Mouse (Mus musculus) heart, postnatal 10 days (tissue): ENCODE measurements around the gene Aurkb. TPM values are rescaled to one million over a fixed set of nuclear protein-coding genes. Genes with fewer than 3 reads are reported as not detected.

Source experiments
- DNase-seq, 2 experiments: peaks; one replicate each; pipeline ENCODE4 v3.0.0; 2021
- intact Hi-C: fragments of 180-260 bp; cut with DNase I; formaldehyde crosslinking; loops from one replicate; pipeline ENCODE4 v1.15.1; 2025
- total RNA-seq, 2 experiments: library from RNA; stranded (reverse); gene quantifications; 2 replicates each; pipeline ENCODE4 v1.2.3; 2021

Aurkb gene
- total RNA-seq, 2 experiments from 2014 or later: 11.6 to 15.4 TPM

DNA sequence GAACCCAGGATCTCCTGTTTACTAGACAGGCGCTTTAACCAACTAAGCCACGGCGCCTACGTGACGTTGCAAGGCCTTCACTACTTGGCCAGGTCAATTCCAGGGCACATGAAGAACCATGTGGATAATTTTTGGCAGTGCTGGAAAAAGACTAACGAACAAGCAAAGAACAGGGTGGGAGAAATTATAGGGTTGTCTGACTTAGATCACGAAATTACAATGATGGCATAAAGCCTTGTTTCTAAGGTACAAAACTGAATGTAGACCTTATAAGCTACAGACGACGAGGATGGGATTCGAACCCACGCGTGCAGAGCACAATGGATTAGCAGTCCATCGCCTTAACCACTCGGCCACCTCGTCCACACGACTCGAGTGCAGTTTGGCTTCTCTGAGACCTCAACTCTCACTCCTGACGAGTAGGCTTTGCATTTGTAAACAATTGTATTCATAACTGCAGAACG is 17.3 kb downstream of the Aurkb start:
- DNase-seq: peak; percentile 98
- intact Hi-C loops: loop anchor here (1.0 kb wide), 2 partner anchors 21 to 62 kb away; no protein-coding TSS in a partner anchor

DNA sequence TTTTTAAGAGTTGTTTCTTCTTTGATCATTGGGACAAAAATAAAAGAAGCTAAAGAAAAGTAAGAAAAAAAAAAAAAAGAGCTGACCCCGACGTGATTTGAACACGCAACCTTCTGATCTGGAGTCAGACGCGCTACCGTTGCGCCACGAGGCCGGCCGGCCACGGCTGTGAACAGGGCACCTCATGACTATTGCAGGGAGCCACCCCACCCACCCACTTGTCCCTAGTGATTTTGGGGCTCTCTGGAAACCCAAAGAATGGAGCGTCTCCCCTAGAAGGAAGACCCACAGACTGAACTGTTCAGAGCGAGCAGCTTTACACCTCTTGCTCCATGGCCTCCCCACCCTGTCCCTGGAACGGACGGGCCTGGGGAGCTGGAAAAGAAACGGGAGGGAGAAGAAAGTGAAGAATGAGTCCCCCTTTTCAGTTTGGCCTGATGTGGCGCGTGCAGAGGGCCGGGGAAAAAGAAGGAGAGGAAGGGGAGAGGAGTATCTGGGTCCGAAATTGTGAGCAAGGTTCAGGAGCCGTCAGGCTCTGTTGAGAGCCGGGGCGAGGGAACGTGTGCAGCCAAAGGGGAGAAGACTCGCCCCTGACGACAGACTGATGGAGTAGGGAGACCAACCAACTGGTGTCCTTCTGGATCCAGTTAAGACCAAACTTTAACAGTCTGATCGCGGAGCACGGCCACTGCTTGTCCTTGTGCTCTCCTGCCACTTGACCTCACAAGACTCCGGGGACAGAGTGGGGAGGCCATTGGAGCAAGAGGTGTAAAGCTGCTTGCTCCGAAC is 18.2 kb downstream of the Aurkb start:
- DNase-seq: peak; percentile 86 to 93

DNA sequence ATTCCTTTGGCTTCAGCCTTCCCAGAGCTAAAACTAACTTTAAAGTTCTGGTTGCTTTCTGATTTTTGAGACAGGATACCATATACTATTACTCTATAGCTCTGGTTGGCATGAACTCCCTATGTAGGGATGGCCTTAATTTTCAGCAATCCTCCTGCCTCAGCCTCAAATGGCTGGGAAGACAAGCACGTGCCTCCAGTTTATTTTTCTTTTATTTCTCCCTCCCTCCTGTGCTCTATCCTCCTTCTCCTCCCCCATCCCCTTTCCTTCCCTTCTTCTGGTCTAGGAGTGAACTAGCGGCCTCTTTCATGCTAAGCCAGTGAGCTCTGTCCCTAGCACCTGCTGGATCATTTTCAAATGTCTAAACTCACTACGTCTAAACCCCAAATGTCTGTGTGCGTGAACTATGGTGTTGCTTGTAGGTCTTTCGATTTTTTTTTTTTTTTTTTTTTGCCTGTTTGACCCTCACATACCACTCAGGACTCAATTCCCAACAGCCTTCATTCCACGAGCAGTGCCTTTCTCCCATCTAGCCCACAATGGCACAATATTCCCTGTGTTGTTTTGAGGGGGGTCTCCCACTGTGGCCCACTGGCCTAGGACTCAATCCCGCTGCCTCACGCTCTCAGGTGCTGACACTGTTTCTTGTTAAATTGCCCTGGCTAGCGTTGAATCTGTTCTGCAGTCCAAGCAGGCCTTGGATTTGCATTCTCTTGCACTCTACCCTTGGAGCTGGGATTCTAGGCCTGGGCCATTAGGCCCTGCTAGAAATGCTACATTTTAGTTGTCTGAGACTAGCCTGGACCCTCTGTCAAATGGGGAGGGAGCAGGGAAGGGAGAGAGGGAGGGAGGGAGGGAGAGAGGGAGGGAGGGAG is 19.0 kb downstream of the Aurkb start:
- intact Hi-C loops: no loop called here
- no peak for DNase-seq

More for the DNA sequence above, 18.2 kb downstream of the Aurkb start:
- intact Hi-C loops: loop anchor here (1.0 kb wide), 2 partner anchors 22 to 61 kb away; no protein-coding TSS in a partner anchor

DNA sequence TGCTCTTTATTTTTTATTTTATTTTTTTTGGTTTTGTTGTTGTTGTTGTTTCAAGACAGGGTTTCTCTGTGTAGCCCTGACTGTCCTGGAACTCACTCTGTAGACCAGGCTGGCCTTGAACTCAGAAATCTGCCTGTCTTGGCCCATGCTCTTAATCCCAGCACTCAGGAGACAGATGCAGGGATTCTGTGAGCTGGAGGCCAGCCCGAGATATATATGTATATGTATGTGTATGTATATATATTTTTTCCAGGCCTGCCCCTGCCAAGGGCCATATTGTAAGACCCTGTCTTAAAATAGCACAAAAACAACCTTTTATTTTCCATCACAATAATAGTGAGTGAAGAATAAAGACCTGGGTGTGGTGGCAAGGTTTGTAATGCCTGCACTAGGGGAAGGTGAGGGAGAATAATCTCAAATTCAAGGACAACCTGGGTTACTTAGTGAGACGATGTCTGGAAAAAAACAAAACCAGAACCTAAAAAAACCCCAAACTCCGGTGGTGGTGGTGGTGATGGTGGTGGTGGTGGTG is 20.0 kb downstream of the Aurkb start:
- intact Hi-C loops: no loop called here
- DNase-seq: no peak

DNA sequence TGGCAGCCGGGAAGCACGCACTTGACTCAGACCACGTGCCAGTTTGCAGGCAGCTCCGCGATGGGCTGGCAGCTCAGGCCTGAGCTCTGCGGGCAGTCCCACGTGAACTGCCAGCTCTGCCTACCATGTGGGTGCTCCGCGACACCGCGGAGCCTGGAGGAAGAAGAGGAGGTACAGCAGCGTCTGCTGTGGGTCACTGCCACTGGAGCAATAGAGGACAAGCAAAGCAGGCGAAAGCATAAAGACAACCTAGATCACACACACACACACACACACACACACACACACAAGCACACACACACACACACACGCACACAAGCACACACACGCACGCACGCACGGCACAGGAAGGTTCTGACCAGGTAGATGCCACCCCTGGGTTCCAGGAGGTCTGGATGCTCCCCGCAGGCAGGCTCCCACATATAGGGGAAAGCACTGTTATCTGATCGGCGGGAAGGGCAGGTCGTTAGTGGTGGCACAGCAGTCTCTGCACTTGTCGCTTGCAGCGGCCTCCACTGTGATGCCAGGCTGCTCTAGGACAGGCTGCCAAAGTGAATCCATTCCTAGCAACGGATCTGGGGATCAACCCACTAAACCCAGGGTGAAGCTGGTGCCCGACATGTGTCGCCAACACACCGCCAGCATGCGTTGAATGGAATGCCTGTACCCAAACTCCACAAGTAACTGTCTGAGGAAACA is 20.9 kb downstream of the Aurkb start:
- intact Hi-C loops: loop anchor here (2.0 kb wide), 1 partner anchor 84 kb away; no protein-coding TSS in a partner anchor
- peak; percentile 40 to 52 for DNase-seq

DNA sequence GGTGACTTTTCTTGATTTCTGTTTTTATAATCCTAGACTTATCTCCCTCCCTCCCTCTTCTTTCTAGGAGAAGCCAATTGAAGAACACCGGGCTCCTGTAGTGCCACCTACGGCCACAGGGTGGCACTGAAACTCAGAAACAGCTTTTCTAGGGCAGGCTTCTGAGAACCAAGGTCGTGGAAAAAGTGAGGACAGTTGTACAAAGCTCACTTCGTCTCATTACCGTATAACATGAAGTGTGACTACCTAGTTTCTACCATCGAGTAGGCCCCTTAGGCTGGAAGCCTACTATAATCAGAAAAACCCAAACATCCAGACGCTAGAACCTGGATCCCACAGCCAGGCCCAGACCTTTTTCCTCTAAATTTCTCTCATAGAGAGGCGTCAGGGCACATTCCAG is 21.5 kb downstream of the Aurkb start:
- intact Hi-C loops: loop anchor here (1.0 to 2.0 kb wide), 2 partner anchors 55 to 84 kb away; partner anchors contain the start of gene 9130213A22Rik

DNA sequence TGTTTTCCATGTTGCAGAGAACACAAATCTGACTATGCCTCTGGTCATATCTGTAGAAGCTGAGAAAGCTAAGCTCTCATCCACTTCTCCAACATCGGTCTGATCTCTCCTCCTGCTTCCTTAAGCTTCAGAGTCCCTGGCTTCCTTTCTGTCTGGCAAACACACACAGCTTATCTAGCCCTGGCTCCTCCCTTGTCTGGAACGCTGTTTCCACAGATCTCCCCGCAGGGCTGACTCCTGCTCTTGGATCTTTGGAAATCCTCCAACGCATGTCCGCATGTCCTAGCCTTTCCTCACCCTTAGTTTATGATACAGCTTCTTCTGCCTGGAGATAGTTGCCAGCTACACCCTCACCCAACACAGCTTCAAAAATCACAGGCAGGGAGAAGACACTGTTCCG is 22.2 kb downstream of the Aurkb start:
- intact Hi-C loops: loop anchor here (1.0 to 2.0 kb wide), 2 partner anchors 55 to 83 kb away; partner anchors contain the start of gene 9130213A22Rik
- DNase-seq: peak; percentile 67 to 71

More for the DNA sequence above, 21.5 kb downstream of the Aurkb start:
- peak; percentile 95 to 96 for DNase-seq

DNA sequence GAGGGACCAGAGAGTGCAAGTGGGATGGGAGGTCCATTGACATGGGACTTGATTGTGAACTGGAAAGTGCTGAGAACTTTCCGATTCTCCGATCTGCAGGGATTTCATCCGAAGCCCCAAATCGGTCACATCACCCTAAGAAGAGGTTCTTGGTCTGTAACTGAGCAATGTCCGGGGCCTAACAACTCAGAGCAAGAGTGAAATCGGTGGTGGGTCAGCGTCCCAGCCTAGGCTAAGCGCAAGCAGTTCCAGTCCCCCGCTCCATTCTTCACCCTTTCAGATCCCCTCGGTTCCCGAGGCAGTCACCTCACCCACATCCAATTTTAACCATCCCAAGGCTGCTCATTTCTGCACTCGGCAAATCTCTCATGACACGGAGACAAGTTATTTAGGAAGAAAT is 24.6 kb downstream of the Aurkb start:
- no peak for DNase-seq
- intact Hi-C loops: loop anchor here (5.0 kb wide), 1 partner anchor 177 kb away; no protein-coding TSS in a partner anchor

DNA sequence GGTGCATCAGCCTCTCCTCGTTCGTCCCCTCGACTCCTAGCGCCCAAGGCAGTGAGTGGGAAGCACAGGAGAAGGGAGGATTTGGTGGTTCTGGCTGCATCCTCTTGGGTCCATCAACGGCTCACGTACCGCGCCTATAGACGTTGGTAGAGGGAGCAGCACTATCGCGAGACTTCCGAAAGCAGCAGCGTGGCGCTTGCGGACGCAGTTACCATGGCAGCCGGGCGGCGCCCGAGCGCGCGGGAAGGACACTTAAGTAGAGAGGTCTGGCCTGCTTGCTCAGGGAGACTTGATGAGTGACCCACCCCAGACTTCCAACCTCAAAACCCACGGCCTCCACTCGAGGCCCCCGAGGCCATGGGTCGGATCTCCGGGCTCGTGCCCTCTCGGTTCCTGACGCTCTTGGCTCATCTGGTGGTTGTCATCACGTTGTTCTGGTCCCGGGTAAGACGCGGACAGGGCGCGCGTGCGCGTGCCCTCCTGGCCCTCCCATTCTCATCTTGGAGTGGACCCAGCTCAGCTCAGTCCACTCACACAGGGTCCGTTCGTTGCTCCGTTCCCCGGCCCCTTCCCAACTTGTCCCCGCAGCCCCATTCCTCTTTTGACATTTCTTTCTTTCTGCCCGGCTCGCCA is 25.3 kb downstream of the Aurkb start, which contains the start of gene Tmem107:
TSS of gene Tmem107 (plus strand) at position 217 of the 633 bp plus-strand sequence.
- DNase-seq: peak; percentile 95 to 96
- intact Hi-C loops: loop anchor here (5.0 kb wide), 1 partner anchor 177 kb away; no protein-coding TSS in a partner anchor

DNA sequence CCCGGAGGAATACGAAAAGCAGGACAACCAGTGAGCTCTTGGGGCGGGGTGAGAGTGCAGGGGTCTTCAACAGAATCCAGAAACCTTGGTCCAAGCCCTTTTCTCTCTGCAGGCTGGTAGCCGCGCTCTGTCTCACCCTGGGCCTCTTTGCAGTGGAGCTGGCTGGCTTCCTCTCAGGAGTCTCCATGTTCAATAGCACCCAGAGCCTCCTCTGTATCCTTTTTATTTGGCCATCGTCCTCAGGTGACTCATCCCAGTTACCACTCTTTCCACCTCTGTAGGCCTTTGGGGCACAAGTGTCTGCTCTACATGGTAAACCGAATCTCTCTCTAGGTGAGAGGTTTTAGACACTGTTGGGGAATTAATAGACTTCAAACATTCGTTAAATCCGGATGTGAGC is 25.8 kb downstream of the Aurkb start:
- DNase-seq: no peak
- intact Hi-C loops: loop anchor here (5.0 kb wide), 1 partner anchor 176 kb away; no protein-coding TSS in a partner anchor

DNA sequence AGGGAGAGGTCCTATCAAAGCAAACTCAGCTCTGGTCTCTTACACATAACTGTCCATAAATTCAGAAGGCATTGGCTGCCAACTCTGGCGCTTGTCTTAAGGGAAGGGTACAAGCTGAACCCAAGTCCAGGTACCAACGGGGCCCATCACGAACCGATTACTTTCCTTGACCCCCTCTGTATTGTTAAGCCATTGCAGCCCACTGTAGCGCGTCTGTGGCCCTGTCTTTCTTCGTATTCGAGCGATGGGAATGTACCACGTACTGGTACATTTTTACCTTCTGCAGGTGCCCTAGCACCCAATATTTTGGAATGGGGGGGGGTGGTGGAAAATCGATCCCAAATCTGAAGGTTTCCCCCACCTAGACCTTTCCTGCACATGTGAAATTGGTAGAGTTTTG is 26.8 kb downstream of the Aurkb start:
- intact Hi-C loops: loop anchor here (2.0 to 5.0 kb wide), 2 partner anchors 17 to 175 kb away; partner anchors contain the start of gene Vamp2
- DNase-seq: no peak

DNA sequence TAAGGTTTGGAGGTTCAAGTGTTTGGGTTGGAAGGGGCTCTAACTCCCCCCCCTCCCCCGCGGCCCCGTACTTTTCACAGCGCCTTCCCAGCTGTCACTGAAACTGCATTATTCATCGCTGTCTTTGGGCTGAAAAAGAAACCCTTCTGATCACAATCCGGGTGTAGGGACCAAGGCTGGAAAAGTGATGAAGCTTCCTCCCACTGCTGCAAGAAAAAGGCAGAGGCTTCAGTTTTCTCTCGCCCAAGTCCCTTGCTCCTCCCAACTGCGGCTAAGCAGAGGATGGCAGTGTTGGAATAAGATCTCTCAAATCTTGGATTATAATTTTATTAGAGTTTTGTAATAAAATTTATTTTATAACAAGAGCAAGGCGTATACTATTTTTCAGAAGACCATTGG is 27.2 kb downstream of the Aurkb start:
- intact Hi-C loops: loop anchor here (2.0 to 5.0 kb wide), 2 partner anchors 16 to 175 kb away; partner anchors contain the start of gene Vamp2
- DNase-seq: peak; percentile 14 to 20

DNA sequence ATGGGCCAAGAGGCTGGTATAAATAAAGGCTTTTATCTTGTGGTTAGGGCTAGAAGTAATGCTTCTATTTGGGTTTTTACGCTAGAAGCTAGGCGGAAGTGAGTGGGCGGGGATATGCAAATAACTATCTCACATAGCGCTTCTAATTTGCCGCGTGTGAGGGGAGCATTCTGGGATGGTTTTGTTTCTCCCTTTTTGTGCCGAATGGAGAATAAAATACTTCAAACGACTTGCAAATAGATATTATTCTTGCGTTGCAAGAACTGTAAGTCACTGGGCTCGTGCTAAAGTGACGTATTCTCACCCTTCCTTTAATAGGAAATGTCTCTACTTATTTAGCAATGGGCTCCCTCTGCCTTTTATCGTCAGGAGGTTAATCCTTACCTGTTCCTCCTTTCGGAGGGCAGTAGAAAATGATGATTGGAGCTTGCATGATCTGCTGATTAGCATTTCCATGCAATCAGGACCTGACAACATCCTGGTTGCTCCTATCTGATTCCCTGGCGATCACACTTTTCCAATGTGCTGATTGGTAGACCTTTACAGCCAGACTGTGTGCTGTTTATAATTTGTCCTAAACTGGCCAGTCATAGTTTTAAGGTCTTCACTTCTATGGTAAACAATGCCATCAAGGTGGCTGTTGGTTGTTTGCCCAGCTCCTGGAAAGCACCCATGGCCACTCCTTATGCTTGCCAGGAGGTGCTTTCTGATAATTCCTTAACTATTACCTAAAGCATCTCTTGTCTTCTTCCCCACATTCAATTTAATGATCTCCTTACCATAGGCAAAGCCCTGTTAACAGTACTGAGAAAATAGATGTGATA is 27.8 kb downstream of the Aurkb start:
- peak; percentile 90 to 91 for DNase-seq
- intact Hi-C loops: loop anchor here (2.0 to 5.0 kb wide), 2 partner anchors 16 to 174 kb away; partner anchors contain the start of gene Vamp2

DNA sequence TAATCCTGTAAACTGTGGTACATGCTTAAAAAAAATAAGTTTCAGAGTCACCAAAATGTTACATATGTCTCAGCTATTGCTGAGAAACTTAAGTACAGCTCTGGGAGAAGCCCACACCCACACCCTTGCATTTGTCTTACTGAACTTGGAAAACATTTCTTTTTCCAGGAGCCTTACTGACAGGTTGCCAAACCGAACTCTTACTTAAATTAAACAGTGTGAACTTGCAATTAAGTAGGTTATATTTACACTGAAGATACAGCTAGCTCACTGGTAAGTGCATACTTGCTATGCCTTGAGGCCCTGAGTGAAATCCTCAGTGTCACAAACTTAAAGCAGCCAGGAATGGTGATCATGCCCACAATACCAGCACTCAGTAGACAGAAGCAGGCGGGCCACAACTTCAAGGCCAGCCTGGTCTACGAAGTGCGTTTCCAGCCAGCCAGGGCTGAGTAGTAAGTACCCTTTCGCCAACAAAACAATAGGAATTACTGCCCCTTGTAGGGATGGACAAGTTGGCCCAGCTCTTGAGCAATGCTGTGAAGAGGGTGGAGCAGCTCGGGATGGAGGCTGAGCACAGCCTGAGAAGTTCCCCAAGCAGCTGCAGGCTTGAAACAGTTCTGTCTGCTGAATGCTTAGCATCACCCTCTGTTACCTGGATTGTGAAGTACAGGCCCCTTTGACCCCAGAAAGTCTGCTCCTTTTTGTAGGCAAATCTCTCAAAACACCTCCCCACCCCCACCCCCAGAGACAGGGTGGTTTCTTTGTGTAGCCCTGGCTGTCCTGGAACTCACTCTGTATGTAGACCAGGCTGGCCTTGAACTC is 28.7 kb downstream of the Aurkb start:
- intact Hi-C loops: loop anchor here (2.0 to 5.0 kb wide), 2 partner anchors 15 to 173 kb away; partner anchors contain the start of gene Vamp2
- DNase-seq: peak; percentile 11 to 24

DNA sequence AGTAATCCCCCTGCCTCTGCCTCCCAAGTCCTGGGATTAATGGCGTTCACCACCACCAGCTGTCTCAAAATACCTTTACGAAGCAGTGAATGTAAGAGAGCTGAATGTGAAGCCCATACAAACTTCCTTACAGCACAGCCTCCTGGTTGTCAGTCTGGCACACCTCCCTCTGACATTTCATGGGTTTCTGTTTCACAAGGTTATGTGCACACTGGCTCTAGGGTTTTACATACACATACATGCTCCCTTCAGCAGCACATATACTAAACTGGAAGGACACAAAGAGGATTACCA is 29.3 kb downstream of the Aurkb start:
- intact Hi-C loops: loop anchor here (5.0 kb wide), 1 partner anchor 173 kb away; no protein-coding TSS in a partner anchor
- DNase-seq: no peak

DNA sequence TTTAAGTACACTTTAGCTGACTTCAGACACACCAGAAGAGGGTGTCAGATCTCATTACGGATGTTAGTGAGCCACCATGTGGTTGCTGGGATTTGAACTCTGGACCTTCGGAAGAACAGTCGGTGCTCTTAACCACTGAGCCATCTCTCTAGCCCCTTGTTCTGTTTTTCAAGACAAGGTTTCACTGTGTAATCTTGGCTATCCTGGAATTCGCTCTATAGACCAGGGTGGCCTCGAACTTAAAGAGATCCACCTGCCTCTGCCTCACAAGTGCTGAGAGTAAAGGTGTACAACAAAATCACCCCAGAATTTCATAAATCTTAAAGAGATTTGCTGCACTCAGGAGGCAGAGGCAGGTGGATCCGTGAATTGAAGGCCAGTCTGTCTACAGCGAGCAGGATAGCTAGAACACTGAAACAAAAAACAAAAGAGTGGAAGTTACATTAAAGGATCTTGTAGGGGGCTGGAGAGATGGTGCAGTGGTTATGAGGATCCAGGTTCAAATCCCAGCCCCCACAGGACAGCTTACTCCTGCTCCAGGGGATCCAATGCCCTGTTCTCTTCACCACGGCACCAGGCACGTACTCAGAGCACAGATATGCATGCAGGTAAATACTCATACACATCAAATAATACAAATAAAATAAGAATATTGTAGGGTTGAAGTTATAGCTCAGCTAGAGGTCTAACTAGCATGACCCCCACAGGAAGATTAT is 30.5 kb downstream of the Aurkb start:
- no peak for DNase-seq
- intact Hi-C loops: no loop called here

DNA sequence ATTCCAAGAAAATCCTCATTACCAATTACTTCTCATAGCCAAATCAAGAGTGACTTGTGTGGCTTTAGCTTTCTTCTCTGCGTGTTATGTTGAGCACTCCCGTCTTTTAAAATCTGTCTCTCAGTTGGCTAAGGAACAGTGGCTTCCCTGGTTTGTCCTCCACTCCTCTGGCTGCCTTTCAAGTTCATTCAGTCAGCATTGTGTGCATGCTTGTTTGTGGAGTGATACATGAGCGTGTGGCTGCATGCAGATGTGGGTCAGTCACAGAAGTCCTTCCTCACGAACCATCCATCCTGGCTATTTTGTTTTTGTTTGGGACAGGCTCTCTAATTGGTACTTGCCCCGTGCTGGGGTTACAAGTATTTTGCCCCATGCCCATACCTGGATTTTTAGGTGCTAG is 31.1 kb downstream of the Aurkb start:
- intact Hi-C loops: no loop called here

More for the DNA sequence above, 31.1 kb downstream of the Aurkb start:
- peak; percentile 32 to 44 for DNase-seq
